Mouse (Mus musculus): ENCODE data around the gene Ptprt. TPM values are rescaled to one million over a fixed set of nuclear protein-coding genes. Genes with fewer than 3 reads are reported as not detected.

Ptprt gene
- total and polyA plus RNA-seq, 3 experiments: not detected

DNA sequence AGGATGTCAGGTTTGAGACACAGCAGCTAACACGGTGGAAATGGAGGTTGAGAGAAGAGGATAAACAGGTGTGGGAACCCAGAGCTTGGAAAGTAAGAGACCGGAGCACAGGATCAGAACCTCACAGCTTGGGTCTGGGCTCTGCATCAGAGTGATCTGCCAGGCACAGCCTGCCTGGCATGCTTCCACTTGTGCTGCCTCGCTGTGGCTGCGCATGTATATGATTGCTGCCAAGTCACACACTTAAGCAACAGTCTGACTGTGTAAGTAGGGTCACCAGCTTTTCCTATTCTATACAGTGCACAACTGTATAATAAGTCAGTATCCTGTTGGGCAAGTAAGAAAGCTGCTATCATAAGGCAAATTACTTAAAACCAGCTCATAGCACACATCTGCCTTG, 249.9 kb downstream of the Ptprt start:
- no peaks in the 10 kb centered on the region for H3K9me3 ChIP-seq (replicated peaks; ENCODE audit: insufficient read depth, low read length)
- H3K4me1 ChIP-seq (ENCODE audit: control insufficient read depth in 1 of 2, insufficient read depth in 2 of 2, low read length in 2 of 2): no peaks in the 10 kb centered on the region
- TF ChIP-seq USF1 (IDR thresholded peaks at IDR 0.05; ENCODE audit: low read depth, low read length) (no peak), TBP (IDR thresholded peaks at IDR 0.05; ENCODE audit: low read depth, low read length) (no peak), MEF2A (IDR thresholded peaks at IDR 0.05; ENCODE audit: extremely low read depth, insufficient replicate concordance, low read depth, low read length, poor library complexity, severe bottlenecking) (no peak), GABPA (IDR thresholded peaks at IDR 0.05; ENCODE audit: low read depth, low read length) (no peak), POLR2AphosphoS2 (IDR thresholded peaks at IDR 0.05; ENCODE audit: low read length) (no peak), MAZ (IDR thresholded peaks at IDR 0.05; ENCODE audit: low read depth, low read length) (no peak)

DNA sequence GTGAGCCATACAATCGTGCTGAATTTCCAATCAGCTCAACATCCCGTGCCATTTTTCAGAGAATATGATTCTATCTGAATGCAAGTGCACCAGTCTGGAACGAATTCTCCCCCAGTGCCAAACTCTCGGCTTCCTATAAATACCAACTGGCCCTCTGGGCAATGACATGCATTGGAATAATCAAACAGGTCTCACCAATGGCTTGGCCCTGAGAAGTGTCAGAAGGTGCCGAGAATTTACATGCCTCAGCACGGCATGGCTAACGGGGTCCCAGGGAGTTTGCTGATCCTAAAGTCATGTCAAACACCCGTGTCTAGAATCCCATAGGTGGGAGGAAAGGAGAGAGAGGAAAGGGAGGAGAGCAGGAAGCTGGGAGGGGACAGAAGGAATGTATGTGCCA, 251.7 kb downstream of the Ptprt start:
- no peak for TF ChIP-seq ELF1 (IDR thresholded peaks at IDR 0.05; ENCODE audit: low read depth, low read length)
- TF ChIP-seq SIN3A (IDR thresholded peaks at IDR 0.05; ENCODE audit: low read length): no peak
- no peak for TF ChIP-seq HCFC1 (IDR thresholded peaks at IDR 0.05; ENCODE audit: low read depth, low read length)
- no peak for TF ChIP-seq USF2 (IDR thresholded peaks at IDR 0.05; ENCODE audit: borderline replicate concordance in 1 of 2, insufficient read depth in 1 of 2, low read depth in 1 of 2, low read length in 2 of 2)
- no peak overlapping the region for H3K4me3 ChIP-seq (ENCODE audit: control insufficient read depth in 1 of 2, insufficient read depth in 1 of 2, low read depth in 2 of 2, low read length in 2 of 2)
- H3K9ac ChIP-seq (ENCODE audit: control insufficient read depth, low read depth, low read length, poor library complexity, severe bottlenecking): no peak overlapping the region
- DNase-seq (ENCODE audit: low read depth, low spot score): no peak
- no peaks in the 10 kb centered on the region for H3K79me2 ChIP-seq (ENCODE audit: control insufficient read depth, insufficient read depth, low read length, poor library complexity)
- no peaks in the 10 kb centered on the region for H3K4me1 ChIP-seq (ENCODE audit: control insufficient read depth in 1 of 2, insufficient read depth in 2 of 2, low read length in 2 of 2)
- H3K36me3 ChIP-seq (ENCODE audit: control insufficient read depth in 1 of 2, insufficient read depth in 2 of 2, low read length in 2 of 2): no peaks in the 10 kb centered on the region
- no peaks in the 10 kb centered on the region for H3K27me3 ChIP-seq (ENCODE audit: control insufficient read depth in 1 of 2, insufficient read depth in 2 of 2, low read length in 2 of 2)
- H3K27ac ChIP-seq (ENCODE audit: control insufficient read depth, low read depth, low read length): no peak overlapping the region
- H3K9me3 ChIP-seq (replicated peaks; ENCODE audit: insufficient read depth, low read length): no peaks in the 10 kb centered on the region

More for the DNA sequence above, 249.9 kb downstream of the Ptprt start:
- DNase-seq (ENCODE audit: low read depth, low spot score): no peak
- H3K4me3 ChIP-seq (ENCODE audit: control insufficient read depth in 1 of 2, insufficient read depth in 1 of 2, low read depth in 2 of 2, low read length in 2 of 2): no peak overlapping the region
- no peak overlapping the region for H3K27ac ChIP-seq (ENCODE audit: control insufficient read depth, low read depth, low read length)
- no peaks in the 10 kb centered on the region for H3K79me2 ChIP-seq (ENCODE audit: control insufficient read depth, insufficient read depth, low read length, poor library complexity)
- H3K27me3 ChIP-seq (ENCODE audit: control insufficient read depth in 1 of 2, insufficient read depth in 2 of 2, low read length in 2 of 2): no peaks in the 10 kb centered on the region
- no peak overlapping the region for H3K9ac ChIP-seq (ENCODE audit: control insufficient read depth, low read depth, low read length, poor library complexity, severe bottlenecking)
- H3K36me3 ChIP-seq (ENCODE audit: control insufficient read depth in 1 of 2, insufficient read depth in 2 of 2, low read length in 2 of 2): no peaks in the 10 kb centered on the region

- Histone ChIP-seq H3K9ac (ENCODE audit: control insufficient read depth, low read depth, low read length, poor library complexity, severe bottlenecking) (no peak overlapping the region), H3K79me2 (ENCODE audit: control insufficient read depth, insufficient read depth, low read length, poor library complexity) (no peaks in the 10 kb centered on the region), H3K9me3 (replicated peaks; ENCODE audit: insufficient read depth, low read length) (no peaks in the 10 kb centered on the region), H3K36me3 (ENCODE audit: control insufficient read depth in 1 of 2, insufficient read depth in 2 of 2, low read length in 2 of 2) (no peaks in the 10 kb centered on the region), H3K27me3 (ENCODE audit: control insufficient read depth in 1 of 2, insufficient read depth in 2 of 2, low read length in 2 of 2) (no peaks in the 10 kb centered on the region), H3K27ac (ENCODE audit: control insufficient read depth, low read depth, low read length) (no peak overlapping the region), H3K4me1 (ENCODE audit: control insufficient read depth in 1 of 2, insufficient read depth in 2 of 2, low read length in 2 of 2) (no peaks in the 10 kb centered on the region), H3K4me3 (ENCODE audit: control insufficient read depth in 1 of 2, insufficient read depth in 1 of 2, low read depth in 2 of 2, low read length in 2 of 2) (no peak overlapping the region)
- no peak for DNase-seq (ENCODE audit: low read depth, low spot score)
- TF ChIP-seq USF2 (IDR thresholded peaks at IDR 0.05; ENCODE audit: borderline replicate concordance in 1 of 2, insufficient read depth in 1 of 2, low read depth in 1 of 2, low read length in 2 of 2) (no peak), SMC3 (IDR thresholded peaks at IDR 0.05; ENCODE audit: low read depth, low read length) (no peak), MYC (IDR thresholded peaks at IDR 0.05; ENCODE audit: low read depth, low read length) (no peak), TAL1 (IDR thresholded peaks at IDR 0.05; ENCODE audit: low read length) (no peak), CHD2 (IDR thresholded peaks at IDR 0.05; ENCODE audit: low read length) (no peak), MAZ (IDR thresholded peaks at IDR 0.05; ENCODE audit: low read depth, low read length) (no peak), HCFC1 (IDR thresholded peaks at IDR 0.05; ENCODE audit: low read depth, low read length) (no peak), CTCF (IDR thresholded peaks at IDR 0.05 in 2 of 3, conservative IDR thresholded peaks at IDR 0.05 in 1 of 3; ENCODE audit: control insufficient read depth in 1 of 3, insufficient read depth in 1 of 3, low read depth in 2 of 3, low read length in 3 of 3, poor library complexity in 1 of 3, severe bottlenecking in 1 of 3) (no peak), UBTF (IDR thresholded peaks at IDR 0.05; ENCODE audit: borderline replicate concordance, insufficient read depth, low read depth, low read length) (no peak), NRF1 (IDR thresholded peaks at IDR 0.05; ENCODE audit: insufficient read depth, low read depth, low read length, poor library complexity, severe bottlenecking) (no peak), MYB (IDR thresholded peaks at IDR 0.05; ENCODE audit: low read depth, low read length) (no peak), CHD1 (IDR thresholded peaks at IDR 0.05; ENCODE audit: low read depth, low read length) (no peak), POLR2AphosphoS2 (IDR thresholded peaks at IDR 0.05; ENCODE audit: low read length) (no peak), ZKSCAN1 (IDR thresholded peaks at IDR 0.05; ENCODE audit: low read depth, low read length) (no peak), POLR2AphosphoS5 (IDR thresholded peaks at IDR 0.05; ENCODE audit: borderline replicate concordance, low read depth, low read length) (no peak)
Observed at GRCm38 (mm10) chr2:162401316-162402100, 259.4 kb downstream of the Ptprt start.
